Mouse (Mus musculus): ENCODE data around the gene Dnajc2. TPM values are rescaled to one million over a fixed set of nuclear protein-coding genes. Genes with fewer than 3 reads are reported as not detected.

Gene Dnajc2
- polyA plus RNA-seq, 1 experiment from 2014 or later: 67.1 TPM

DNA sequence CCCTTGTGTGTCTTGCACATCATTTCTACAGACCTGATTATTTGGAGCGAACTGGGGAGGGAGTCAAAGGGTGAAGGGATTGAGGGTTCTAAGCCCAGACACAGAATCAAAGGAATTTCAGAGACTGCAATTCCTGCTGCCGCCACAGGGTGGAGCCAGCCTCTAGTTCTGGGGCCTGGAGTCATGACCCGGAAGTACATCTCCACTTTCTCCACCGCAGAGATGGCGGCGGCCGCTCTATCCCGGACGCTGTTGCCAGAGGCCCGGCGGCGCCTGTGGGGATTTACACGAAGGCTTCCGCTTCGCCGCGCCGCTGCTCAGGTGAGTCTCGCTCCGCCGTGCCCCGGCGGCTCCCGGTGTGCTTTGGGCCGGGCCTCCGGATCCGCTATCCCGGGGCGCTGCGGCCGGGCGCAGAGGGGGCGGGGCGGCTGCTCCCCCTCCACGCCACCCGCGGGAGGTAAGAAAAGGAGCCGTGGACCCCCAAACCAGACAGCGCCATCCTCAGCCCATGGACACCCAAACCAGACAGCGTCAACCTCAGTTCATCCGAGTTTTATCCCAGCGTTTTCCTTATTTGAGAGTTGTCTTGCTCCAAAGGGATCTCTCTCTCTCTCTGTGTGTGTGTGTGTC, 48.0 kb downstream of the Dnajc2 start, which contains the start of gene Pmpcb:
Pmpcb (plus strand) TSS at position 186 of the 630 bp plus-strand sequence.
- DNase-seq (ENCODE audit: low spot score): peak; percentile 87
- peak within 1 kb of the TSS; percentile 81 for H3K4me3 ChIP-seq
- peak within 1 kb of the TSS; percentile 96 for H3K27ac ChIP-seq
- H3K9me3 ChIP-seq: no peaks in the 10 kb centered on the region
- no peaks in the 10 kb centered on the region for H3K27me3 ChIP-seq (ENCODE audit: insufficient read depth, poor library complexity, severe bottlenecking)
- peaks cover 35% of the 10 kb centered on the region for H3K36me3 ChIP-seq
- WGBS: under 1% methylated on average over 42 of the region's 42 CpGs
- H3K4me1 ChIP-seq (replicated peaks): peaks cover 39% of the 10 kb centered on the region

DNA sequence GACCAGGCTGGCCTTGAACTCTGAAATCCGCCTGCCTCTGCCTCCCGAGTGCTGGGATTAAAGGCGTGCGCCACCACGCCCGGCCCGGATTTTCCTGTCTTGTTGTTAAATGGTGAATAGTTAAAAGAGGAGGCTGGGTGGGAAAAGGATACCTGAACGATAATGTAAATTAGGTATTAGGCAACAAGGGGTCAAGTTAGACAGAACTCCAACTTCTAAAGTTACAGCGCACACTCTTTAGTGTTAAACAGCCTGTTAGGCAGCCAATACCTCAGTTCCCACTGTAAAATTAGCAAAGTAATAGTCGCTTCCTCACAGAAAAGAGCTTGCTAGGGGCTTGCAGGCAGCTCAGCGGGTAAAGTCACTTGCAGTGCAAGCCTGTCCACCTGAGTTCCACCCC, 49.0 kb downstream of the Dnajc2 start:
- Histone ChIP-seq H3K4me3 (no peak overlapping the region), H3K27me3 (ENCODE audit: insufficient read depth, poor library complexity, severe bottlenecking) (no peaks in the 10 kb centered on the region), H3K27ac (no peak overlapping the region), H3K9me3 (no peaks in the 10 kb centered on the region), H3K36me3 (peaks cover 25% of the 10 kb centered on the region), H3K4me1 (replicated peaks) (peaks cover 48% of the 10 kb centered on the region)
- 84% methylated on average over 11 of the region's 11 CpGs for WGBS
- DNase-seq (ENCODE audit: low spot score): no peak

DNA sequence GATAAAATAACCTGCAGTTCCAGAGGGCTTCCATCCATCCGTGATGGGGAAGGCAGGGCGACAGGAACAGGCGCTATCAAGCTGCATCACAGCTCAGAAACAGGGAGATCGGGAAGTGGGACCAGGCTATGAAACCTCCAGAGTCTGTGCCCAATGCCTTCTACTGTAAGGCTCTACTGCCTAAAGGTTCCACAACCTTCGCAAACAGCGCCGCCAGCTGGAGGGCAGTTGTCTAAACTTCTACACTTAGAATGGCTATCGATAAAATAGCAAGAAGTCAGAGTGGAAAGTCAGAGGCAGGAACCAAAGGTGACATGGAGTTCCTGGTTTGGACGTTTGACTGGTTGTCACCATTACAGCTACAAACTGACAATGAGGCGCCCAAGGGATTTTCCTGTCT, 49.5 kb downstream of the Dnajc2 start:
- H3K4me3 ChIP-seq: no peak overlapping the region
- no peaks in the 10 kb centered on the region for H3K9me3 ChIP-seq
- 31% methylated on average over 10 of the region's 10 CpGs for WGBS
- H3K4me1 ChIP-seq (replicated peaks): peaks cover 49% of the 10 kb centered on the region
- DNase-seq (ENCODE audit: low spot score): peak; percentile 64
- no peak overlapping the region for H3K27ac ChIP-seq
- H3K36me3 ChIP-seq: peaks cover 22% of the 10 kb centered on the region
- H3K27me3 ChIP-seq (ENCODE audit: insufficient read depth, poor library complexity, severe bottlenecking): no peaks in the 10 kb centered on the region

DNA sequence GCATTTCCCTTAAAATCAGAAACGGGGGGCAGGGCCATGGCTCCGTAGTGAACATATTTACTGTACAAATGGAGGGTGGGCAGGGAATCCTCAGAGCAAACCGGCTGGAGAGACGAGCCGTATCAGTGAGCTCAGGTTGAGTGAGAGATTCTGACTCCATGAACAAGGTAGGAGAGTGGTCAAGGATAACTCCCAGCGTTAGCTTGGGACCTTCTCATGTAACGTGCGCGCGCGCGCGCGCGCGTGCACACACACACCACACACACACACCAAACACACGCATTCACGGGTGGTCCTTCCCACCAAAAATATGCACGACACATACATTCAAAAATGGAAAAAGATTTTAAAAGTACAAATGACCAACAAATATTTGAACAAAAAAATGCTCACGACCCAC, 50.0 kb downstream of the Dnajc2 start:
- Histone ChIP-seq H3K4me3 (no peak overlapping the region), H3K4me1 (replicated peaks) (peaks cover 49% of the 10 kb centered on the region), H3K27me3 (ENCODE audit: insufficient read depth, poor library complexity, severe bottlenecking) (no peaks in the 10 kb centered on the region), H3K36me3 (peaks cover 17% of the 10 kb centered on the region), H3K27ac (0 out of 2 replicates have a peak overlapping the region, but pooled peaks have one; percentile 67), H3K9me3 (no peaks in the 10 kb centered on the region)
- 86% methylated on average over 20 of the region's 20 CpGs for WGBS
- no peak for DNase-seq (ENCODE audit: low spot score)

DNA sequence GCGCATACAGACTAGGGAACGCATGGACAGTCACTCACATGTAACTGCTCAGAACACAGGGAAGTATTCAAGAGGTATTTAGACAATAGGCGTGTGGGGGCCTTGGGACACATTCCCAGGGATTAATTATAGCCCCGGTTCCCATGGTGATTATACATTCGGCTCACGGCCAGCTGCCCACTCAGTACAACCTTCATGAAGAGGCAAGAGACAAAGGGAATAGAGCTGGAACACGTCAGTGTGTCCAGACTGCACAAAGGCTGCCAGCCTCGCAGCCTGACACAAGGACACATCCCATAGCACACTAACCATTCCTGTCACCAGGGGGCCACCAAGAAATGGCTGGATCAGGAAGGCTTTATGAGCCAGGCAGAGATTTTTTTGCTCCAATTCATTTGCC, 52.1 kb downstream of the Dnajc2 start:
- Histone ChIP-seq H3K4me3 (no peak overlapping the region), H3K4me1 (replicated peaks) (peaks cover 43% of the 10 kb centered on the region), H3K36me3 (no peaks in the 10 kb centered on the region), H3K27me3 (ENCODE audit: insufficient read depth, poor library complexity, severe bottlenecking) (no peaks in the 10 kb centered on the region), H3K27ac (peak overlapping the region; percentile 89), H3K9me3 (no peaks in the 10 kb centered on the region)
- DNase-seq (ENCODE audit: low spot score): peak; percentile 84
- WGBS: 24% methylated on average over 8 of the region's 8 CpGs

DNA sequence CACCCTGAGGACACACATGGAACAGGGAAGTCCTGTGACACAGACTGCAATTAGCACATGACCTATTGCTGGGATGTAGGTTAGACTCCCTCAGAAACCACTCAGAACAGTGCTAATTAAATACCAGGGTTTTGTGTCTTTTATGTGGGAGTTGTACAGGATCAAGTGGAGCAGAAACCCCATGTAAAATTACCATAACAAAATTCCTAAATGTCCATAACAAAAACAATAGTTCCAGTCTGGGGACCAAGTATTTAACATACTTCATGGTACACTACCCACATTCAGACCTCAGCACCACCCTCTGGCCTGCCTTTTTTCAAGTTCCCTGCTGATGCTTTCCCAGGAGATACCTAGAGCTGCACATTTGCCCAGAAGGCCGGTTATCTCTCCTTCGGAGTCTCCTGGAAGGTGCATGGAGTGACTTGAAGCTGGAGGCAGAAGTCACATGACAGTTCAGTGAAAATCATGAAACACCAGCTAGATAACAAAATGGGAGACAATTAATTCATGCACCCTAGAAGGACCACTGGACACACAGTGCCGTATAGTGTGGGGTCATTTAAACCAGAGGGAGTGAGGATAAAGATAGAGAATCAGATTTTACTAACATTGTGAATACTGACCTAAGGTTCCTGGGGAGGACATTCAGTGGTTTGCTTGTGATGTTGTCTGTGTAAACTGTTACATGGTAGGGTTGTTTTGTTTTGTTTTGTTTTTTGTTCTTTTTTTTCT, 52.7 kb downstream of the Dnajc2 start:
- peak; percentile 36 for DNase-seq (ENCODE audit: low spot score)
- Histone ChIP-seq H3K4me1 (replicated peaks) (peaks cover 39% of the 10 kb centered on the region), H3K9me3 (no peaks in the 10 kb centered on the region), H3K36me3 (no peaks in the 10 kb centered on the region), H3K27ac (peak overlapping the region; percentile 89), H3K4me3 (no peak overlapping the region), H3K27me3 (ENCODE audit: insufficient read depth, poor library complexity, severe bottlenecking) (no peaks in the 10 kb centered on the region)
- 42% methylated on average over 3 of the region's 3 CpGs for WGBS

DNA sequence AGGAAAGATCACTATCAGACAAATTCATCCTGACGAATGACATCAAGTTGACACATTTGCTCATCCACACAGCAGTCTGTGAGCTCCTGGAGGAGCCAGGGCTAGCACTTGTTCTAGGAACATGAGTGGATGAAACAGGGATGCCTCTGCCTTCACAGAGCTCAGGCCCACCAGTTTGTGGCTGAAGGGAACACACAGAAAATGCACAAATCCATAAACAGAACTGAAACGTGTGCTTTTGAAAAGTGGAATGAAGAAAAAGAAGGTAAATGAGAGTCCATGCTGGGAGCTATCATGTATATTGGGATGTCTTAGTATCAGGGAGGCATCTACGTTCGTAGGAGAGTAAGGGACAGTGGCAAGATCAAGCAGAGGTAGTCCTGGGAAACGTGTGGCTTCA, 55.9 kb downstream of the Dnajc2 start:
- Histone ChIP-seq H3K4me3 (no peak overlapping the region), H3K27me3 (ENCODE audit: insufficient read depth, poor library complexity, severe bottlenecking) (no peaks in the 10 kb centered on the region), H3K4me1 (replicated peaks) (peaks cover 44% of the 10 kb centered on the region), H3K9me3 (no peaks in the 10 kb centered on the region), H3K36me3 (no peaks in the 10 kb centered on the region), H3K27ac (no peak overlapping the region)
- DNase-seq (ENCODE audit: low spot score): no peak
- 77% methylated on average over 5 of the region's 5 CpGs for WGBS

DNA sequence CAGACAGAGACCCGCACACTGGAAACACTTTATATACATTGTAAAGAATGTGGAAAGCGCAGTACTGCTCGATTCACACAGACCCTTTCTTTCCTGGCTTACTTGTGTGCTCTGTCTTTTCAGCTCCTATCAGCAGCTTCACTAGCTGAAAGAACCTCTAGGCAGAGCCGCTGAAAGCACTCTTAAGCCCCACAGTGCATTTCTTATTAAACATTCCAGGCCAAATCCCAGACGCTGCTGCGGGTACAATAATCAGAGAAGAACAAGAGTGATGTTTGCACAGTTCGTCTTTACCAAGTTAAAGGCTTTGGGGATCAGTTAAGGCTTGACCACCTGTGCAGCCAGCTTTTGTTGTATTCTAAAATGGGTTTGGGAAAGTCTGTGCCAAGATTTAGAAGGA, 60.2 kb downstream of the Dnajc2 start:
- DNase-seq (ENCODE audit: low spot score): no peak
- 54% methylated on average over 7 of the region's 7 CpGs for WGBS
- Histone ChIP-seq H3K4me1 (replicated peaks) (peaks cover 17% of the 10 kb centered on the region), H3K9me3 (no peaks in the 10 kb centered on the region), H3K4me3 (no peak overlapping the region), H3K27ac (peak overlapping the region; percentile 79), H3K36me3 (no peaks in the 10 kb centered on the region), H3K27me3 (ENCODE audit: insufficient read depth, poor library complexity, severe bottlenecking) (no peaks in the 10 kb centered on the region)

DNA sequence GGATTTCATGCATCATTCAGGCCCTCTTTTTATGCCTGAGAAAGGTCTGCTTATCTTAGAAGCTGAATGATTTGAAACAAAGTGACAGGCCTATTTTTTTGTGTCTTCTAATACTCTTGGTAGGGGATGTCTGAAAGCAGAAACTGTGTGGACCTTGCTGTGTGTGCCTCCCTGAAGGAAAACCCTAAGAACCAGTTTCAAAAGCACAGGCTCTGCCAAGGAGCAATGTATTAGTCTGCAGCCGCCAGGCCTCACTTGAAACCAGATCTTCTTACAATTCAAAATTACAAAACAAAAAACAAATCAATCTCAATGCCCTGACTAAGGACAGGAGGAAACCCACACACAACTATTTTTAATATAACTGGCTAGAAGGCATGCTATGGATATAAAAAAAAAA, 60.6 kb downstream of the Dnajc2 start:
- Histone ChIP-seq H3K9me3 (no peaks in the 10 kb centered on the region), H3K27ac (peak overlapping the region; percentile 79), H3K4me3 (no peak overlapping the region), H3K4me1 (replicated peaks) (peaks cover 17% of the 10 kb centered on the region), H3K36me3 (no peaks in the 10 kb centered on the region), H3K27me3 (ENCODE audit: insufficient read depth, poor library complexity, severe bottlenecking) (no peaks in the 10 kb centered on the region)
- no peak for DNase-seq (ENCODE audit: low spot score)
- 71% methylated on average over 1 of the region's 1 CpGs for WGBS

DNA sequence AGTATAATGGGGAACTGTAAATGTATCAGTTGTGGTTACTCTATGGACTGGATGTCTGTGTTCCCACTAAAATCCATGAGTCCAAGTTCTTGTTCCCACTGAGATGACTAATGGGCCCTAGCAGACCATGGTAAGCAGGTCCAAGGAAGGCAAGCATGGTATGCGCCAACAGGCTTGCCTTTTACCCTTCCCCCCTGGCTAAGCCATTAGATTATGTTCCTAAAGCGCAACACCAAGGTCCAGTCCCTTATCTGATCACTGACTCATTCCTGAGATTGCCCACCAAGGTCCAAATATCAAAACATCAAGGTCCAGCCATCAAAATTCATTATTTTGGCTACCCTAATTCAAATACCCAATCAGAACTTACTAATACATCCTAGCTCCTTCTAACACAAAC, 65.8 kb downstream of the Dnajc2 start:
- Histone ChIP-seq H3K27me3 (ENCODE audit: insufficient read depth, poor library complexity, severe bottlenecking) (no peaks in the 10 kb centered on the region), H3K4me3 (no peak overlapping the region), H3K27ac (no peak overlapping the region), H3K9me3 (no peaks in the 10 kb centered on the region), H3K4me1 (replicated peaks) (peaks cover 4% of the 10 kb centered on the region; the same call in 1 of the 2 replicates), H3K36me3 (no peaks in the 10 kb centered on the region)
- DNase-seq (ENCODE audit: low spot score): no peak
- 91% methylated on average over 2 of the region's 2 CpGs for WGBS

DNA sequence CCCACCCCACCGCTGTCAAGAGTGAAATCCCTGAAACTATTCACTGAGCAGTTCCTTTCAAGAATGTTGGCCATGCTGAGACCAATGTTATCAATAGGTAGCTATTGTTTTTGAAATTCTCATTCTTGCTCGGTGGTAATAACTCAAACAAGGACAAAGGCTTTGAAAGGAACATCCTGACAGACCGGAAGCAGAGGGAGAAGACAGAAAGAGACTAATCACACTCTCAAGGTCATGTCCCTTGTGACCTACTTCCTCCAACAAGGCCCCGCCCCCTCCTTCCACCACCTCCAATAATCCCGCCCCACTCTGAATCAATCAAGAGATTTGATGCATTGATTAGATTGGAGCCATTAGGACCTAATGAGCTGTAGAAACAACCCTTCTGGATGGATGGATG, 66.5 kb downstream of the Dnajc2 start:
- DNase-seq (ENCODE audit: low spot score): no peak
- Histone ChIP-seq H3K36me3 (no peaks in the 10 kb centered on the region), H3K4me3 (no peak overlapping the region), H3K27me3 (ENCODE audit: insufficient read depth, poor library complexity, severe bottlenecking) (no peaks in the 10 kb centered on the region), H3K4me1 (replicated peaks) (no peaks in the 10 kb centered on the region), H3K27ac (no peak overlapping the region), H3K9me3 (no peaks in the 10 kb centered on the region)
- 86% methylated on average over 5 of the region's 5 CpGs for WGBS

DNA sequence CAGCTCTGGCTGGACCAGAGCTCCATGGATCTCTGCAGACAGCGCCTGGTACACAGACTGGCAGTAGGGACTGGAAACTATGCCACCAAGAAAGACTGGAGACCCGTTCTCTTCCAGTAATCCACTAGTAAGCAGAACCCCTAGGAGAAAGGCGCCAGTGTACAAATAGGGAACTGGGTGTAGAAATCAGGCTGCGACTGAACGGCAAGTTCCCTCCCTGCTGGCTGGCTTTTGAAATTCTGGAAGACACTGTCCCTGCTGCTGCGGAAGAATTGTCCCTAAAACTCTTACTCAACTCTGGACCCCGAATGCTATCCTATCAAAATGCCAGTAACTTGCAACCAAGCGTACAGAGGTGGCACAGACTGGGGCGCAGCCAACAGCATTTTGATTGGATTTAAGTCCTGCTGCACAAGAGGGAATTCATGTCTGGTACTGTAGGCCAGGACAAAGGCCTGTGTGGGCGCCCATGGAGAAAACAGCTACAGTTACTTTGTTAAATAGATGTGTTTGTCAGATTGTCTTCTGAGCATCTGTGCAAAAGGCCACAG, 67.8 kb downstream of the Dnajc2 start:
- H3K27ac ChIP-seq: no peak overlapping the region
- DNase-seq (ENCODE audit: low spot score): no peak
- no peaks in the 10 kb centered on the region for H3K4me1 ChIP-seq (replicated peaks)
- 82% methylated on average over 10 of the region's 10 CpGs for WGBS
- no peaks in the 10 kb centered on the region for H3K36me3 ChIP-seq
- H3K27me3 ChIP-seq (ENCODE audit: insufficient read depth, poor library complexity, severe bottlenecking): no peaks in the 10 kb centered on the region
- no peaks in the 10 kb centered on the region for H3K9me3 ChIP-seq
- H3K4me3 ChIP-seq: no peak overlapping the region

DNA sequence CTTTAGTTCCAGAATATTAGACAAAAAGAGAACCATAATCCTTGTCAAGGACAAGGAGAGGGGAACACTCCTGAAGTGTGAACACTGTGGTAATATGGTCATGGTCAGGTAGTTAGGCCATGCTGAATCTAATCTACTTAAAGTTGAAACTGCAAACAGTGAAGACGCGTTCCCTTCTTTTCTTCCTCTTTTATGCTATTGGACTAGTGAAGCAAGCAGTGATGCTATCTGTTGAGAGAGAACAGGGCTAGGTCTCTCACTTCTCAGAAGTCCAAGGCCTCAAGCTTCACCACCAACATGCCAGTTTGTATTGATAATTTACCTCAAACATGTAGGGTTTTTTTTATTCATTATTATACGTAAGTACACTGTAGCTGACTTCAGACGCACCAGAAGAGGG, 70.6 kb downstream of the Dnajc2 start:
- Histone ChIP-seq H3K27ac (no peak overlapping the region), H3K27me3 (ENCODE audit: insufficient read depth, poor library complexity, severe bottlenecking) (no peaks in the 10 kb centered on the region), H3K9me3 (no peaks in the 10 kb centered on the region), H3K36me3 (no peaks in the 10 kb centered on the region), H3K4me1 (replicated peaks) (no peaks in the 10 kb centered on the region), H3K4me3 (no peak overlapping the region)
- WGBS: 96% methylated on average over 4 of the region's 4 CpGs
- no peak for DNase-seq (ENCODE audit: low spot score)

All from hindbrain, embryonic 10.5 days (tissue).